In genomic region chr2:52927858-52928301, GRCm38 (mm10) we compare ENCODE assay signal across 10 mouse cellular contexts.
DNase-seq lines count a peak whose midpoint lies in the region; ATAC-seq lines count a peak whose summit lies in the region.
"Had no signal": no experiment of that assay in that cellular context is flagged by ENCODE, and none has a peak within 500 bp of the region (broad histone marks: within the 10 kb centered on the region; RNA-seq: fewer than 3 reads in every experiment).

No protein-coding gene starts in this region.

- peaks cover 29% of the 10 kb centered on the region for H3K4me1 ChIP-seq in forebrain, embryonic 13.5 days
- peaks cover 28% of the 10 kb centered on the region for H3K4me1 ChIP-seq in limb, embryonic 10.5 days

- WGBS in forebrain, embryonic 13.5 days, result 12% methylated on average over 10 of the region's 10 CpGs
- 22% methylated on average over 10 of the region's 10 CpGs for WGBS in limb, embryonic 10.5 days

- no peak overlapping the region for H3K4me3 ChIP-seq in forebrain, embryonic 13.5 days
- no peak overlapping the region for H3K4me3 ChIP-seq in limb, embryonic 10.5 days
- H3K4me3 ChIP-seq: embryonic facial prominence, embryonic 12.5 days had no signal

- H3K27me3 ChIP-seq in forebrain, embryonic 13.5 days, result no peaks in the 10 kb centered on the region
- H3K27me3 ChIP-seq in limb, embryonic 10.5 days (ENCODE audit: low read depth, poor library complexity, severe bottlenecking), result no peaks in the 10 kb centered on the region
- H3K27me3 ChIP-seq: embryonic facial prominence, embryonic 12.5 days had no signal

- H3K4me2 ChIP-seq in forebrain, embryonic 13.5 days, result peak overlapping the region; percentile 11; the same call in 1 of the 2 replicates
- H3K4me2 ChIP-seq: embryonic facial prominence, embryonic 12.5 days had no signal

- H3K9me3 ChIP-seq in forebrain, embryonic 13.5 days (replicated peaks), result no peaks in the 10 kb centered on the region
- H3K9me3 ChIP-seq in limb, embryonic 10.5 days (replicated peaks), result no peaks in the 10 kb centered on the region
- H3K9me3 ChIP-seq: embryonic facial prominence, embryonic 12.5 days had no signal

- peak overlapping the region; percentile 31; the same call in 1 of the 2 replicates for H3K9ac ChIP-seq in forebrain, embryonic 13.5 days
- H3K9ac ChIP-seq: embryonic facial prominence, embryonic 12.5 days had no signal

- H3K36me3 ChIP-seq in forebrain, embryonic 13.5 days (ENCODE audit: poor library complexity, severe bottlenecking), result no peaks in the 10 kb centered on the region
- no peaks in the 10 kb centered on the region for H3K36me3 ChIP-seq in limb, embryonic 10.5 days
- H3K36me3 ChIP-seq: embryonic facial prominence, embryonic 12.5 days had no signal

- peak; percentile 48 for DNase-seq in layer of hippocampus, adult 9-11 months
- DNase-seq in layer of hippocampus, postnatal 14 days (ENCODE audit: low spot score in 2 of 2), result no peak
- DNase-seq in limb, embryonic 10.5 days (ENCODE audit: low spot score), result no peak
- peak; percentile 21 for DNase-seq in retina, postnatal 7 days (ENCODE audit: low read depth, low spot score)
- no peak for DNase-seq in c-Kit-positive CD71-positive TER-119-positive erythroid progenitor cells, embryonic 14.5 days (ENCODE audit: low spot score)
- DNase-seq in cerebellum, postnatal 25 days, result no peak
- DNase-seq: gastrocnemius, postnatal 25 days had no signal

- peak overlapping the region; percentile 48 for H3K27ac ChIP-seq in forebrain, embryonic 13.5 days
- 0 out of 2 replicates have a peak overlapping the region, but pooled peaks have one; percentile 4 for H3K27ac ChIP-seq in limb, embryonic 10.5 days
- H3K27ac ChIP-seq: embryonic facial prominence, embryonic 12.5 days; macrophage had no signal

- ATAC-seq in forebrain, embryonic 13.5 days, result peak; percentile 57; the same call in 1 of the 2 replicates

Comparison
In these comparisons a context has a peak if more than half of its experiments do, and no peak if none do; other contexts are left out.
1. DNase-seq: peak in layer of hippocampus, adult 9-11 months (single experiment) and retina, postnatal 7 days (single experiment); none in layer of hippocampus, postnatal 14 days (0 of 2), limb, embryonic 10.5 days (single experiment), c-Kit-positive CD71-positive TER-119-positive erythroid progenitor cells, embryonic 14.5 days (single experiment) and cerebellum, postnatal 25 days (0 of 2).